Mouse (Mus musculus) thymus, adult 2 months (tissue): ENCODE results near the gene Ndufa11. TPM values are rescaled to one million over a fixed set of nuclear protein-coding genes. Genes with fewer than 3 reads are reported as not detected.

Experiments
- DNase-seq: peaks from one replicate; pipeline ENCODE4 v3.0.0; 2021
- H3K27ac ChIP-seq: fragments of 200-500 bp; 2 replicates; pipeline ENCODE4 v1.5.1; 2012; ENCODE audit warnings: low read length, control low read depth; ENCODE audit not compliant: control insufficient read depth, insufficient read depth
- H3K27me3 ChIP-seq: fragments of 200-500 bp; 2 replicates; pipeline ENCODE4 v1.6.1; 2012; ENCODE audit warnings: mild to moderate bottlenecking, low read length, moderate library complexity, mixed read lengths; ENCODE audit not compliant: control insufficient read depth, insufficient read depth
- H3K36me3 ChIP-seq: fragments of 200-500 bp; 2 replicates; pipeline ENCODE4 v1.6.1; 2012; ENCODE audit warnings: mild to moderate bottlenecking, low read length, moderate library complexity; ENCODE audit not compliant: control insufficient read depth, insufficient read depth
- H3K4me1 ChIP-seq: fragments of 200-500 bp; replicated peaks from 2 replicates; pipeline ENCODE4 v1.6.1; 2012; ENCODE audit warnings: low read length; ENCODE audit not compliant: control insufficient read depth, insufficient read depth
- H3K4me3 ChIP-seq: fragments of 200-500 bp; 2 replicates; pipeline ENCODE4 v1.5.1; 2012; ENCODE audit warnings: mild to moderate bottlenecking, low read length, control low read depth, moderate library complexity; ENCODE audit not compliant: control insufficient read depth, insufficient read depth
- CTCF ChIP-seq: fragments of 200-500 bp; IDR thresholded peaks from 2 replicates; pipeline ENCODE4 v1.5.1; 2012; ENCODE audit warnings: mild to moderate bottlenecking, control low read depth, low read length, moderate library complexity, borderline replicate concordance; ENCODE audit not compliant: control insufficient read depth, poor library complexity, insufficient read depth; ENCODE audit errors: extremely low read depth
- POLR2A ChIP-seq: fragments of 200-500 bp; IDR thresholded peaks from 2 replicates; pipeline ENCODE4 v1.6.1; 2012; ENCODE audit warnings: mild to moderate bottlenecking, low read length, control low read depth, moderate library complexity; ENCODE audit not compliant: control insufficient read depth, poor library complexity, insufficient read depth; ENCODE audit errors: extremely low read depth
- WGBS: fragments of 180-500 bp; shearing (Covaris S2); methylation state at CpG from one replicate; pipeline ENCODE4 v1.1.7; 2018; 5-methylcytosine and 5-hydroxymethylcytosine counted together
- polyA plus RNA-seq: library from polyadenylated mRNA; depleted of rRNA; stranded (reverse); fragments of >200 nt; gene quantifications from 2 replicates; pipeline ENCODE4 v1.2.3, GENCODE M21; 2012

The Ndufa11 gene
- polyA plus RNA-seq, 1 experiment: 855 TPM

GRCm38 (mm10) chr17:56715914-56716654 lies 1.5 kb upstream of the Ndufa11 start:
- 33% methylated on average over 22 of the region's 22 CpGs for WGBS
- H3K27ac ChIP-seq: peak overlapping the region; percentile 21; the same call in 1 of the 2 replicates
- no peaks in the 10 kb centered on the region for H3K27me3 ChIP-seq
- DNase-seq: no peak
- TF ChIP-seq CTCF (no peak), POLR2A (no peak)
- H3K4me3 ChIP-seq: peak overlapping the region; percentile 63
- peaks cover 21% of the 10 kb centered on the region for H3K4me1 ChIP-seq
- H3K36me3 ChIP-seq: peaks cover 9% of the 10 kb centered on the region

- peaks cover 7% of the 10 kb centered on the region for H3K36me3 ChIP-seq
- peak overlapping the region; percentile 21 for H3K27ac ChIP-seq
- H3K4me3 ChIP-seq: peak overlapping the region; percentile 92
- H3K27me3 ChIP-seq: no peaks in the 10 kb centered on the region
- peak; percentile 96 for DNase-seq
- WGBS: under 1% methylated on average over 55 of the region's 55 CpGs
- TF ChIP-seq POLR2A (peak; percentile 44; the same call in 1 of the 2 replicates), CTCF (no peak)
- H3K4me1 ChIP-seq: peaks cover 21% of the 10 kb centered on the region
These were observed 758 bp upstream of the Ndufa11 start for GRCm38 (mm10) chr17:56716655-56717362.

- peaks cover 23% of the 10 kb centered on the region; the same call in 1 of the 2 replicates for H3K36me3 ChIP-seq
- H3K27ac ChIP-seq: no peak overlapping the region
- H3K4me1 ChIP-seq: peaks cover 16% of the 10 kb centered on the region
- no peak for TF ChIP-seq POLR2A
- TF ChIP-seq CTCF: no peak
- whole genome bisulfite sequencing: 87% methylated on average over 5 of the region's 5 CpGs
- H3K27me3 ChIP-seq: no peaks in the 10 kb centered on the region
- no peak for DNase-seq
- no peak overlapping the region for H3K4me3 ChIP-seq
These were observed 4.9 kb downstream of the Ndufa11 start for GRCm38 (mm10) chr17:56722441-56722840.

- Histone ChIP-seq H3K4me3 (no peak overlapping the region), H3K36me3 (peaks cover 23% of the 10 kb centered on the region; the same call in 1 of the 2 replicates), H3K27ac (no peak overlapping the region), H3K27me3 (no peaks in the 10 kb centered on the region), H3K4me1 (peaks cover 13% of the 10 kb centered on the region)
- DNase-seq: no peak
- WGBS: 94% methylated on average over 11 of the region's 11 CpGs
- TF ChIP-seq POLR2A: no peak
These were observed 6.0 kb downstream of the Ndufa11 start for GRCm38 (mm10) chr17:56723419-56724161.

GRCm38 (mm10) chr17:56727029-56727649 lies 9.6 kb downstream of the Ndufa11 start:
- 62% methylated on average over 7 of the region's 7 CpGs for WGBS
- no peak for DNase-seq
- Histone ChIP-seq H3K36me3 (peaks cover 15% of the 10 kb centered on the region; the same call in 1 of the 2 replicates), H3K27ac (no peak overlapping the region), H3K4me1 (peaks cover 7% of the 10 kb centered on the region; the same call in 1 of the 2 replicates), H3K4me3 (no peak overlapping the region), H3K27me3 (no peaks in the 10 kb centered on the region)
- TF ChIP-seq CTCF: no peak

- peaks cover 7% of the 10 kb centered on the region; the same call in 1 of the 2 replicates for H3K4me1 ChIP-seq
- no peak overlapping the region for H3K4me3 ChIP-seq
- no peak for DNase-seq
- H3K27ac ChIP-seq: no peak overlapping the region
- peaks cover 10% of the 10 kb centered on the region; the same call in 1 of the 2 replicates for H3K36me3 ChIP-seq
- no peaks in the 10 kb centered on the region for H3K27me3 ChIP-seq
- whole genome bisulfite sequencing: 43% methylated on average over 12 of the region's 12 CpGs
- TF ChIP-seq CTCF (no peak), POLR2A (no peak)
These were observed 10.1 kb downstream of the Ndufa11 start for GRCm38 (mm10) chr17:56727659-56728058.
